Mouse (Mus musculus): ENCODE measurements at regions not wholly inside any gene's neighbourhood (a gene's known extent, or its start where the extent isn't known, plus 50 kb on each side); places are given as distances from the start of the nearest gene placed in this dataset.

DNA sequence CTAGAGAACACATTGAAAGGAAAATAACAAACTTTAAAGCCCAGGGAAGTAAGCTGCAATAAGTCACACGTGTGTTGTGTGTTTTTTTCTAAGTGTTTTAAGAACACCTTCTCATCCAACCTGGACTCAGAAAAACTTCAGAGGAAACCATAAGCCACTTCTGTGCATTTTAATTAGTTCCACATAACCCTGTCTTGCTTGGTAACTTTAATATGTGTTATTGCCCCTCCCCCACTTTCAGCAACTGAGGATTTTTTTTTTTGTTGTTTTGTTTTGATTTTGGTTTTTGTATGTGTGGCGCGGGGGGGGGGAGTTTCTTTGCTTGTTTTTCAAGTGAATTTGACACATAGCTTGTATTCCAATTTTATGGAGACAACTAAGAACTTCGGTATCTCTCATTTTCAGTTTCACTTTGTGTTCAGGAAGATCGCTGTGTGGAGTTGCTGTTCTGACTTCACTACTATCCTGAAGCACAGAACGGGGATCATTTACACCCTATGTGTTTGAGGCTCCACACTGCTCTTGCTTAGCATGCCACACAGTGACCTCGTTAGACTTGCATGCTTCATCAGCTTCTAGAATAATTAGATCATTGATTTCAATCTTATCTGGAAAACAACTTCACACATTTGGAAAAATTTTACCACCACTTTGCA, 54.2 kb upstream of the Dpyd start:
- no peak for TF ChIP-seq CTCF (IDR thresholded peaks at IDR 0.05; ENCODE audit: extremely low read depth, insufficient read depth, insufficient read length, insufficient replicate concordance)
- TF ChIP-seq POLR2A (IDR thresholded peaks at IDR 0.05; ENCODE audit: low read depth, low read length), result no peak
